Mouse (Mus musculus): Measurements from ENCODE around the gene Ccdc33. TPM values are rescaled to one million over a fixed set of nuclear protein-coding genes. Genes with fewer than 3 reads are reported as not detected.

Gene Ccdc33
- polyA plus RNA-seq, 1 experiment, result 0.59 TPM

- 48% methylated on average over 6 of the region's 6 CpGs for WGBS
- DNase-seq, result no peak
- TF ChIP-seq CTCF (IDR thresholded peaks at IDR 0.05; ENCODE audit: borderline replicate concordance, insufficient read depth, low read depth, low read length) (no peak), POLR2A (IDR thresholded peaks at IDR 0.05; ENCODE audit: borderline replicate concordance, insufficient read depth, low read length) (no peak)
- Histone ChIP-seq H3K4me1 (ENCODE audit: control insufficient read depth, insufficient read depth, low read length) (peaks cover 36% of the 10 kb centered on the region), H3K27me3 (ENCODE audit: control insufficient read depth, insufficient read depth, low read length) (no peaks in the 10 kb centered on the region), H3K4me3 (replicated peaks; ENCODE audit: insufficient read depth, low read depth, low read length) (no peak overlapping the region), H3K27ac (ENCODE audit: insufficient read depth, low read length) (no peak overlapping the region)
Observed at GRCm38 (mm10) chr9:58112866-58113278, 5.8 kb downstream of the Ccdc33 start.

GRCm38 (mm10) chr9:58112321-58112751, 6.3 kb downstream of the Ccdc33 start:
- no peaks in the 10 kb centered on the region for H3K27me3 ChIP-seq (ENCODE audit: control insufficient read depth, insufficient read depth, low read length)
- no peak overlapping the region for H3K4me3 ChIP-seq (replicated peaks; ENCODE audit: insufficient read depth, low read depth, low read length)
- peaks cover 39% of the 10 kb centered on the region for H3K4me1 ChIP-seq (ENCODE audit: control insufficient read depth, insufficient read depth, low read length)
- WGBS, result 48% methylated on average over 6 of the region's 6 CpGs
- TF ChIP-seq POLR2A (IDR thresholded peaks at IDR 0.05; ENCODE audit: borderline replicate concordance, insufficient read depth, low read length) (no peak), CTCF (IDR thresholded peaks at IDR 0.05; ENCODE audit: borderline replicate concordance, insufficient read depth, low read depth, low read length) (no peak)
- no peak overlapping the region for H3K27ac ChIP-seq (ENCODE audit: insufficient read depth, low read length)
- no peak for DNase-seq

- Histone ChIP-seq H3K4me1 (ENCODE audit: control insufficient read depth, insufficient read depth, low read length) (peaks cover 40% of the 10 kb centered on the region), H3K27me3 (ENCODE audit: control insufficient read depth, insufficient read depth, low read length) (no peaks in the 10 kb centered on the region), H3K27ac (ENCODE audit: insufficient read depth, low read length) (peak overlapping the region; percentile 40), H3K4me3 (replicated peaks; ENCODE audit: insufficient read depth, low read depth, low read length) (no peak overlapping the region)
- WGBS, result 8% methylated on average over 6 of the region's 6 CpGs
- DNase-seq, result peak; percentile 86 to 94
- TF ChIP-seq CTCF (IDR thresholded peaks at IDR 0.05; ENCODE audit: borderline replicate concordance, insufficient read depth, low read depth, low read length) (no peak), POLR2A (IDR thresholded peaks at IDR 0.05; ENCODE audit: borderline replicate concordance, insufficient read depth, low read length) (peak; percentile 24; the same call in 1 of the 2 replicates)
Observed at GRCm38 (mm10) chr9:58111431-58111830, 7.2 kb downstream of the Ccdc33 start.

- H3K27ac ChIP-seq (ENCODE audit: insufficient read depth, low read length), result peak overlapping the region; percentile 35
- 26% methylated on average over 5 of the region's 5 CpGs for WGBS
- peak; percentile 64 to 70 for DNase-seq
- H3K27me3 ChIP-seq (ENCODE audit: control insufficient read depth, insufficient read depth, low read length), result no peaks in the 10 kb centered on the region
- peaks cover 40% of the 10 kb centered on the region for H3K4me1 ChIP-seq (ENCODE audit: control insufficient read depth, insufficient read depth, low read length)
- TF ChIP-seq CTCF (IDR thresholded peaks at IDR 0.05; ENCODE audit: borderline replicate concordance, insufficient read depth, low read depth, low read length), result no peak
- no peak for TF ChIP-seq POLR2A (IDR thresholded peaks at IDR 0.05; ENCODE audit: borderline replicate concordance, insufficient read depth, low read length)
- no peak overlapping the region for H3K4me3 ChIP-seq (replicated peaks; ENCODE audit: insufficient read depth, low read depth, low read length)
Observed at GRCm38 (mm10) chr9:58110787-58111186, 7.8 kb downstream of the Ccdc33 start.

GRCm38 (mm10) chr9:58107494-58107893, 11.1 kb downstream of the Ccdc33 start:
- Histone ChIP-seq H3K4me1 (ENCODE audit: control insufficient read depth, insufficient read depth, low read length) (peaks cover 35% of the 10 kb centered on the region), H3K4me3 (replicated peaks; ENCODE audit: insufficient read depth, low read depth, low read length) (no peak overlapping the region), H3K27me3 (ENCODE audit: control insufficient read depth, insufficient read depth, low read length) (no peaks in the 10 kb centered on the region), H3K27ac (ENCODE audit: insufficient read depth, low read length) (no peak overlapping the region)
- 39% methylated on average over 5 of the region's 5 CpGs for WGBS
- no peak for DNase-seq
- TF ChIP-seq POLR2A (IDR thresholded peaks at IDR 0.05; ENCODE audit: borderline replicate concordance, insufficient read depth, low read length) (no peak), CTCF (IDR thresholded peaks at IDR 0.05; ENCODE audit: borderline replicate concordance, insufficient read depth, low read depth, low read length) (no peak)

- no peaks in the 10 kb centered on the region for H3K27me3 ChIP-seq (ENCODE audit: control insufficient read depth, insufficient read depth, low read length)
- WGBS, result 92% methylated on average over 15 of the region's 15 CpGs
- H3K4me1 ChIP-seq (ENCODE audit: control insufficient read depth, insufficient read depth, low read length), result peaks cover 22% of the 10 kb centered on the region
- no peak for TF ChIP-seq CTCF (IDR thresholded peaks at IDR 0.05; ENCODE audit: borderline replicate concordance, insufficient read depth, low read depth, low read length)
- no peak for TF ChIP-seq POLR2A (IDR thresholded peaks at IDR 0.05; ENCODE audit: borderline replicate concordance, insufficient read depth, low read length)
- H3K27ac ChIP-seq (ENCODE audit: insufficient read depth, low read length), result no peak overlapping the region
- H3K4me3 ChIP-seq (replicated peaks; ENCODE audit: insufficient read depth, low read depth, low read length), result no peak overlapping the region
- DNase-seq, result no peak
Observed at GRCm38 (mm10) chr9:58105595-58106169, 12.9 kb downstream of the Ccdc33 start.

- 91% methylated on average over 6 of the region's 6 CpGs for WGBS
- H3K4me1 ChIP-seq (ENCODE audit: control insufficient read depth, insufficient read depth, low read length), result peaks cover 8% of the 10 kb centered on the region
- no peak for DNase-seq
- no peak overlapping the region for H3K27ac ChIP-seq (ENCODE audit: insufficient read depth, low read length)
- no peak overlapping the region for H3K4me3 ChIP-seq (replicated peaks; ENCODE audit: insufficient read depth, low read depth, low read length)
- TF ChIP-seq CTCF (IDR thresholded peaks at IDR 0.05; ENCODE audit: borderline replicate concordance, insufficient read depth, low read depth, low read length), result no peak
- no peaks in the 10 kb centered on the region for H3K27me3 ChIP-seq (ENCODE audit: control insufficient read depth, insufficient read depth, low read length)
Observed at GRCm38 (mm10) chr9:58103647-58104046, 15.0 kb downstream of the Ccdc33 start.

GRCm38 (mm10) chr9:58102013-58102412, 16.6 kb downstream of the Ccdc33 start:
- TF ChIP-seq CTCF (IDR thresholded peaks at IDR 0.05; ENCODE audit: borderline replicate concordance, insufficient read depth, low read depth, low read length) (no peak), POLR2A (IDR thresholded peaks at IDR 0.05; ENCODE audit: borderline replicate concordance, insufficient read depth, low read length) (no peak)
- no peak for DNase-seq
- Histone ChIP-seq H3K4me3 (replicated peaks; ENCODE audit: insufficient read depth, low read depth, low read length) (no peak overlapping the region), H3K4me1 (ENCODE audit: control insufficient read depth, insufficient read depth, low read length) (peaks cover 15% of the 10 kb centered on the region), H3K27me3 (ENCODE audit: control insufficient read depth, insufficient read depth, low read length) (no peaks in the 10 kb centered on the region), H3K27ac (ENCODE audit: insufficient read depth, low read length) (no peak overlapping the region)
- WGBS, result 88% methylated on average over 4 of the region's 4 CpGs

Measured in cerebellum, adult 2 months (tissue).